Mouse (Mus musculus) kidney, adult 2 months (tissue): ENCODE measurements around the gene Cerkl.

ENCODE experiments used
- CTCF ChIP-seq: fragments of 200-500 bp; conservative IDR thresholded peaks from 2 replicates; pipeline ENCODE4 v1.5.1; 2011; ENCODE audit warnings: low read depth, mild to moderate bottlenecking, control low read depth, low read length, moderate library complexity, mixed read lengths; ENCODE audit not compliant: insufficient read depth, insufficient read length
- POLR2A ChIP-seq: fragments of 200-500 bp; IDR thresholded peaks from one replicate; pipeline ENCODE4 v1.6.1; 2011; ENCODE audit warnings: low read depth, low read length, control low read depth

DNA sequence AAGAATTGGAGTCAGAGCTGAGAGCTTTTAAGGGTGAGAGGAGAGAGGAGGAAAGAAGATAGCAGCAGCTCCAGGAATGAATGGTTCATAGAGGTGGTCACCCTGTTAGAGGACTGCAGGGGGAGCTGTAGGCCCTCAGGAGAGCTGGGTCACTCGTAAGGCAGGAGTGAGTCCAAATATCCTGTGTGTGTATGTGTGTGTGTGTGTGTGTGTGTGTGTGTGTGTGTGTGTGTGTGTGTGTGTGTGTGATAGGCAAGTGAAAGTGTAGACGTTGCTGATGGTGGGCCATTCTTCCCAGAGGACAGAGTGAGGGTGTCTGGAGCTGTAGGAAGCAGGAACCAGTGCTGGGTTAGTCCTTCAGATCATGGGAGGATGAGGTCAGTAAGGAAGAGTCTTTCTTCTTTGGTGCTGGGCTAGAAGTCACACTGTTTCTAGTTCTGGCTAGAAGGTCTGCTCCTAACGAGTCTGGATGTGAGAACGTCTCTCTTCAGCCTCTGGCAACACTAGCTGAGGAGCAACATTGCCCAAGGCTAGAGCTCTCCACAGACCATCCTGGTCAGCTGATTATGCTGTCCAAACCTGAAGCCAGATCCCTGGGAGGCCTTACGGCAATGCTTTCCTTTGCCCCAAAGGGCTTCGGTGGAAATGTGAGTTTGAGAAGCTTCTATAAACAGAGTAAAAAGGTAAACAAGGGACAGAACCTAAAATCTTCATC is 83.9 kb downstream of the Cerkl start:
- TF ChIP-seq CTCF (peak; percentile 87), POLR2A (no peak)
